Mouse (Mus musculus): Measurements from ENCODE around the gene Sox13. TPM values are rescaled to one million over a fixed set of nuclear protein-coding genes. Genes with fewer than 3 reads are reported as not detected.

Gene Sox13
- polyA plus RNA-seq, 1 experiment from 2014 or later = 13.7 TPM

DNA sequence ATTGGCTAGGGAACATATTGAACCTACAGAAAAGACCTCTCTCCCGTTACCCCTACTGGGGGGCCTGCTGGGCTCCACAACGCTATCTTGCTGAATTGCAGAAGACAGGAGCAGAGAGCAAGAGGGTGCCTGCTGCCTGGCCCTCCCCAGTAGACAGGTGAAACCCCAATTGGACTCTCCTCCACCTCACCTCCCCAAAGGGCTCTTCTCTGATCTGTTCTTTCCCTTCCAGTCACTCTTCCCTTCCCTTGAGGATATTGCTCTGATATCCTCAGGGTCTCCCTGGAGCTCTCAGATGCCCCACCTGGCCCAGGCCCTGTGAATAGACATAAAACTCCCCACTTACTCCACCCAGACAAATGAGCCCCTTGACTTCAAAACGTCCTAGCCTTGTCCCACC, 7.1 kb downstream of the Sox13 start:
- peak overlapping the region; percentile 46; the same call in 1 of the 2 replicates for H3K9ac ChIP-seq (ENCODE audit: low read depth, low read length)
- H3K4me1 ChIP-seq (replicated peaks; ENCODE audit: insufficient read depth, low read length) = peaks cover 62% of the 10 kb centered on the region
- 67% methylated on average over 3 of the region's 3 CpGs for WGBS
- no peak for ATAC-seq (replicated peaks; ENCODE audit: low FRiP score, low read depth)
- no peak for TF ChIP-seq CTCF (IDR thresholded peaks at IDR 0.05; ENCODE audit: low read depth)
- H3K4me3 ChIP-seq (replicated peaks; ENCODE audit: low read depth, low read length) = no peak overlapping the region
- no peaks in the 10 kb centered on the region for H3K36me3 ChIP-seq (ENCODE audit: insufficient read depth, low read length)
- H3K9me3 ChIP-seq (replicated peaks; ENCODE audit: low read length) = no peaks in the 10 kb centered on the region
- H3K4me2 ChIP-seq (ENCODE audit: low read length) = peak overlapping the region; percentile 56
- no peaks in the 10 kb centered on the region for H3K27me3 ChIP-seq (ENCODE audit: insufficient read depth, low read length)
- peak overlapping the region; percentile 86; the same call in 1 of the 2 replicates for H3K27ac ChIP-seq
- DNase-seq (ENCODE audit: low spot score) = no peak

DNA sequence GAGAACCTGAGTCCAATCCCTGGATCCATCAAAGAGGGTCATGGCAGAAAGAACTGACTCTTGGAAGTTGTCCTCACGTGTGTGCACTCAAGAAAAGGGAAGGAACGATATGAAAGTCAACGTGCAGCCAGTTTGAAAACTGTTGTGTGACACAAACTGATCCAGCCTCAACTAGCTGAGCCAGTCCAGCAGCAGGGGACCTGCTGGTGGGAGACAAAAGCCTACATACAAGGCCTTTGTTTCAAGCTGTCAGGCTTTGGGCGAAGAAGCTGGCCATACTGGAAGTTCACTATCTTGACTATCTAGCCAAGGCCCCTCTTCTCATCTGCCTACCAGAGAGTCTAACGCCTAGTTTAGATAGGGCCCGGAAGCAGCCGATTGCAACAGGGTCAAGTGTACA, 7.7 kb downstream of the Sox13 start:
- Histone ChIP-seq H3K9me3 (replicated peaks; ENCODE audit: low read length) (no peaks in the 10 kb centered on the region), H3K9ac (ENCODE audit: low read depth, low read length) (no peak overlapping the region), H3K4me3 (replicated peaks; ENCODE audit: low read depth, low read length) (no peak overlapping the region), H3K27me3 (ENCODE audit: insufficient read depth, low read length) (no peaks in the 10 kb centered on the region), H3K4me1 (replicated peaks; ENCODE audit: insufficient read depth, low read length) (peaks cover 64% of the 10 kb centered on the region), H3K36me3 (ENCODE audit: insufficient read depth, low read length) (no peaks in the 10 kb centered on the region), H3K27ac (peak overlapping the region; percentile 86), H3K4me2 (ENCODE audit: low read length) (no peak overlapping the region)
- ATAC-seq (replicated peaks; ENCODE audit: low FRiP score, low read depth) (no peak), DNase-seq (ENCODE audit: low spot score) (no peak)
- no peak for TF ChIP-seq CTCF (IDR thresholded peaks at IDR 0.05; ENCODE audit: low read depth)
- WGBS = 90% methylated on average over 7 of the region's 7 CpGs

DNA sequence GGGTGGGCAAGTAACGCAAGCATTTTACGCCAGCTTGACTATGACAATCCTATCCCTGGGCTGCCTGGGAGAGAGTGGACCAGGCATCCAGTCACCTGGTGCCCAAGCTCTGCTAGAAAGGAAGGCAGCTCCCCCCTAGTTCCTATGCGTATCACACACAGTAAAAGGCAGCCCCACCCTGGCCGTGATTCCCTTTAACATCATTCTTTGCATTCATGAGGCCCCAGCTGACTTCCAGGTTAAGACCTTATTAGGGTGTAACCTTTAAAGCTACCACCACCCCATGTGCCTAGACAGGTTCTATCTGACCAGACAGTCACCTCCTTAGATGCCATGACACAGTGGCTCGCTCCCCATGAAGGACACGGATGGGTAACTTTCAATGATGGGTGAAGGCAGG, 8.7 kb downstream of the Sox13 start:
- Histone ChIP-seq H3K4me3 (replicated peaks; ENCODE audit: low read depth, low read length) (no peak overlapping the region), H3K9me3 (replicated peaks; ENCODE audit: low read length) (no peaks in the 10 kb centered on the region), H3K4me1 (replicated peaks; ENCODE audit: insufficient read depth, low read length) (peaks cover 59% of the 10 kb centered on the region), H3K27ac (peak overlapping the region; percentile 86), H3K9ac (ENCODE audit: low read depth, low read length) (no peak overlapping the region), H3K4me2 (ENCODE audit: low read length) (no peak overlapping the region), H3K36me3 (ENCODE audit: insufficient read depth, low read length) (no peaks in the 10 kb centered on the region), H3K27me3 (ENCODE audit: insufficient read depth, low read length) (no peaks in the 10 kb centered on the region)
- no peak for TF ChIP-seq CTCF (IDR thresholded peaks at IDR 0.05; ENCODE audit: low read depth)
- DNase-seq (ENCODE audit: low spot score) (no peak), ATAC-seq (replicated peaks; ENCODE audit: low FRiP score, low read depth) (0 out of 2 replicates have a peak, but pooled peaks have one; percentile 6)
- 37% methylated on average over 6 of the region's 6 CpGs for WGBS

DNA sequence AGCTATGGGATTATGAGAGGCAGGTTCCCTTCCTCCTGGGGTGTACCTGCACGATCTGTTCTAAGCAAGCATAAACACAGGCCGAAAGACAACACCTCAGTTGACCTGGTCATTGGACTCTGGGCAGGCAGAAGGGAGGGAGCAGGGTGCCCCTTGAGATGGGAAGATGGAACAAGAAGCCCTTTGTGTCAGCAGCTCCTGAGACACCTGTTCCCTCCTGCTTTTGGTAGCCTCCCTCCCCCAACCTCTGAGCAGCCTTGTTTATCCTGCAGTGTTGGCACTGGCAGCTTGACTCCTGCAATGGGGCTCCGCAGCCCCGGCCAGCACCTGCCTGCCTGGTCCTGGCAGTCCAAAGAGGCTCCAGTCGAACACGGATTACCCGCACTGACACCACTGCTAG, 9.1 kb downstream of the Sox13 start:
- DNase-seq (ENCODE audit: low spot score) (peak; percentile 27), ATAC-seq (replicated peaks; ENCODE audit: low FRiP score, low read depth) (peak; percentile 26; the same call in 1 of the 2 replicates)
- H3K36me3 ChIP-seq (ENCODE audit: insufficient read depth, low read length) = no peaks in the 10 kb centered on the region
- H3K4me2 ChIP-seq (ENCODE audit: low read length) = no peak overlapping the region
- H3K4me3 ChIP-seq (replicated peaks; ENCODE audit: low read depth, low read length) = no peak overlapping the region
- no peaks in the 10 kb centered on the region for H3K9me3 ChIP-seq (replicated peaks; ENCODE audit: low read length)
- WGBS = 43% methylated on average over 7 of the region's 7 CpGs
- no peak overlapping the region for H3K9ac ChIP-seq (ENCODE audit: low read depth, low read length)
- TF ChIP-seq CTCF (IDR thresholded peaks at IDR 0.05; ENCODE audit: low read depth) = no peak
- peak overlapping the region; percentile 86 for H3K27ac ChIP-seq
- peaks cover 59% of the 10 kb centered on the region for H3K4me1 ChIP-seq (replicated peaks; ENCODE audit: insufficient read depth, low read length)
- no peaks in the 10 kb centered on the region for H3K27me3 ChIP-seq (ENCODE audit: insufficient read depth, low read length)

DNA sequence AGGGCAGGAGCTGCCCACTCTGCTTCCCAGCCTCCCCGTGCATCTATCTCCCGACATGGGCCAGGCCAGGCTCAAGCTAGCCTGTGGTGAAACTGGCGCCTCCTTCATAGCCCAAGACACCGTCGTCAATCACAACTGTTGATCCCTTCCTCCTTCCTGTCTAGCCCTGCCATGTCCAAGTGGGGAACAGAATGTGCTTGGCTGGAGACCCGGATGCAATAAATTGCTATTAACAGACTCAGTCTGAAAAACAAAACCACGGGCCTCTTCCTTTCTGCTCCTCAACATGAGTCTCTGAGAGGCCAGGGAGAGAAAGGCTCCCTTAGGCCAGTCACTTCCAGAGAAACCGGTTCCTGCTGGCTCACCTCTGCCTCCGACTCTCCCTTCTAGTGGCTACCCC, 11.2 kb downstream of the Sox13 start:
- no peak overlapping the region for H3K4me3 ChIP-seq (replicated peaks; ENCODE audit: low read depth, low read length)
- peak overlapping the region; percentile 78 for H3K27ac ChIP-seq
- no peak overlapping the region for H3K4me2 ChIP-seq (ENCODE audit: low read length)
- no peaks in the 10 kb centered on the region for H3K36me3 ChIP-seq (ENCODE audit: insufficient read depth, low read length)
- TF ChIP-seq CTCF (IDR thresholded peaks at IDR 0.05; ENCODE audit: low read depth) = no peak
- H3K9me3 ChIP-seq (replicated peaks; ENCODE audit: low read length) = no peaks in the 10 kb centered on the region
- H3K9ac ChIP-seq (ENCODE audit: low read depth, low read length) = no peak overlapping the region
- no peaks in the 10 kb centered on the region for H3K27me3 ChIP-seq (ENCODE audit: insufficient read depth, low read length)
- ATAC-seq (replicated peaks; ENCODE audit: low FRiP score, low read depth) = no peak
- DNase-seq (ENCODE audit: low spot score) = peak; percentile 91
- H3K4me1 ChIP-seq (replicated peaks; ENCODE audit: insufficient read depth, low read length) = peaks cover 64% of the 10 kb centered on the region
- WGBS = 20% methylated on average over 9 of the region's 9 CpGs

DNA sequence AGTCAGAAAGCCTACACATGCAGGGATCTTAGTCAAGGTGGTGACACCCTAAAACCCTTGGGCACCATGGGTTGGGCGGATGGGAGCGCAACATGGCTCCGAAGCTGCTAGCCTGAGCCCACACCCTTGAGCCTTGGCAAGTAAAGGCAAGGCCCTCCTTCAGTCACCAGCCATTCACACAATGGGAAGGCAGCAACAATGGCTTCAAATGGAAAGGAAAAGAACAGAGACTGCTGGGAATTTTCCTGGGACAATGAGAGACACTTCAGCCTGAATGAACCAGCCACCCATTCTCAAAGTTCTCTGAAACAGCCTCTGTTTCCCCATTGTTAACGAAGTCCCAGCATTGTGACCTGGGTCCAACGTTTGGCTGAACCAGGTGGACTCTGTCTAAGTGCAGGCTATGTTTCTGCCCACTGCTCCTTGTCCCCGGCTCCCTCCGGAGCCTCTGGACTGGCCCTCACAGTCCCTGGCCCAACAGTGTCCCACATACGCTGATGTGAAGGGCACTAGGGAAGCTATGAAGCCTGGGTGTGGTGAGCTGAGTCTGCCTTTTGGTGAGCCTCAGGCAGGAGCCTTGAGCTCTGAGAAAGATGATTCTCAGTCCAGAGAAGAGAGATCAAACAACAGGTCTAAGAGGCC, 12.6 kb downstream of the Sox13 start:
- Histone ChIP-seq H3K4me1 (replicated peaks; ENCODE audit: insufficient read depth, low read length) (peaks cover 57% of the 10 kb centered on the region), H3K27ac (no peak overlapping the region)
- WGBS = 76% methylated on average over 8 of the region's 8 CpGs

DNA sequence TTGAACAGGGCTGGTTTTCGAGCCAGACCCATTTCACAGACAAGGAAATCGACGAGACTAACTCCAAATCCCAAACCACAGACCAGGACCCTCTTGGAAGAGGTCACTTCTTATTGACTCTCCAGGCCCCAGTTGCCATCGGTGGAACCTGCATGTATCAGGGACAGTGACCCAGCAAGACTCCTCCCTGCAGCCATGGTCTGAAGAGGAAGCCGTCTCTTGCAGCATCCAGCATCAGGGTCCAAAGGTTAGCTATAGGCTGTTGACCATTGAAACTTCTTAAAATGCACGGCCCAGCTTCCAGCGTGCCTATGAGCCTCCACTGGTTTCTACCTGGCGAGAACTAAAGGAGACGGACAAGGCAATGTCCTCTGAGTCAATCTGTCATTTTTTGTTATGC, 14.4 kb downstream of the Sox13 start:
- H3K36me3 ChIP-seq (ENCODE audit: insufficient read depth, low read length) = no peaks in the 10 kb centered on the region
- TF ChIP-seq CTCF (IDR thresholded peaks at IDR 0.05; ENCODE audit: low read depth) = no peak
- peaks cover 53% of the 10 kb centered on the region for H3K4me1 ChIP-seq (replicated peaks; ENCODE audit: insufficient read depth, low read length)
- H3K4me3 ChIP-seq (replicated peaks; ENCODE audit: low read depth, low read length) = no peak overlapping the region
- no peak for DNase-seq (ENCODE audit: low spot score)
- 62% methylated on average over 9 of the region's 9 CpGs for WGBS
- H3K27ac ChIP-seq = no peak overlapping the region
- ATAC-seq (replicated peaks; ENCODE audit: low FRiP score, low read depth) = no peak
- H3K9ac ChIP-seq (ENCODE audit: low read depth, low read length) = no peak overlapping the region
- no peaks in the 10 kb centered on the region for H3K9me3 ChIP-seq (replicated peaks; ENCODE audit: low read length)
- H3K27me3 ChIP-seq (ENCODE audit: insufficient read depth, low read length) = no peaks in the 10 kb centered on the region
- H3K4me2 ChIP-seq (ENCODE audit: low read length) = no peak overlapping the region

More for the DNA sequence above, 12.6 kb downstream of the Sox13 start:
- no peaks in the 10 kb centered on the region for H3K36me3 ChIP-seq (ENCODE audit: insufficient read depth, low read length)
- no peak for TF ChIP-seq CTCF (IDR thresholded peaks at IDR 0.05; ENCODE audit: low read depth)
- no peak for DNase-seq (ENCODE audit: low spot score)
- H3K4me3 ChIP-seq (replicated peaks; ENCODE audit: low read depth, low read length) = no peak overlapping the region
- H3K9ac ChIP-seq (ENCODE audit: low read depth, low read length) = no peak overlapping the region
- no peaks in the 10 kb centered on the region for H3K9me3 ChIP-seq (replicated peaks; ENCODE audit: low read length)
- ATAC-seq (replicated peaks; ENCODE audit: low FRiP score, low read depth) = no peak
- no peak overlapping the region for H3K4me2 ChIP-seq (ENCODE audit: low read length)
- no peaks in the 10 kb centered on the region for H3K27me3 ChIP-seq (ENCODE audit: insufficient read depth, low read length)

All from kidney, postnatal 0 days (tissue).